Mouse (Mus musculus): ENCODE measurements around the gene Xkrx. TPM values are rescaled to one million over a fixed set of nuclear protein-coding genes. Genes with fewer than 3 reads are reported as not detected.

The Xkrx gene
- 1 to 10 TPM in 1 of 2 experiments, under 1 TPM in 1; 0.78 to 2.7 TPM for polyA plus RNA-seq (2017; shearing (Covaris generic))

DNA sequence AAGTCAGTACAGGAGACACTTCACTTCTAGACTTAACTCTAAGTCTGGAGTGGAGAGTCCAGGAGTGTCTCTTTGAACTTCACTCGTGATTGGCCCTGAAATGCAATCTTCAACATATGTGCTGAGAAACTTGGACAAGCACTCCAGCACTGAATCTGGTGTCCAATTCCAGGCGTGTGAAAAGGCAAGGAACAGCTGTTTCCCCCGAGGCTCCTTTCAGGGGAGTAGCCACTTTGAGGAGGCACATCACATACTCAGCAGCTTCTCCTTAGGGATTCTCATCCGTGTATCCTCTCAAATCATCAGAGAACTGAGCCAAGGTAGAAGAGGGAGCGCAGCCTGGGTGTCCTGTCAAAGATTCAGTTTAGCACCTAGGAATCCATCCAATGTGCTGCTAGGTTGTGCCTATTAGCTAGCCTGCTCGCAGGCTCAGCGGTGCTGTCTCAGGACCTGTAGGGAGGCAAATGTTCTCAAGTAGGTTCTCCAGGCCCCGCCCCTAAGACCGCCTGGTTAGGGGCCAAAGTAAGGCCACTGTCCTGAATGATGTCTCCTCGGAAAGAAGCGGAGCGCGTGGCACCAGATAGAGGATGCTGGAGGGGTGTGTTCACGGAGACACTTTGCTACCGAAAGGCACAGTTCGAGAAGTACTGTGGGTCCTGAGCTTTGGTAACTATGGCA is at the start of gene Xkrx:
TSS of gene Xkrx (minus strand) at position 34 of the 678 bp plus-strand sequence.

DNA sequence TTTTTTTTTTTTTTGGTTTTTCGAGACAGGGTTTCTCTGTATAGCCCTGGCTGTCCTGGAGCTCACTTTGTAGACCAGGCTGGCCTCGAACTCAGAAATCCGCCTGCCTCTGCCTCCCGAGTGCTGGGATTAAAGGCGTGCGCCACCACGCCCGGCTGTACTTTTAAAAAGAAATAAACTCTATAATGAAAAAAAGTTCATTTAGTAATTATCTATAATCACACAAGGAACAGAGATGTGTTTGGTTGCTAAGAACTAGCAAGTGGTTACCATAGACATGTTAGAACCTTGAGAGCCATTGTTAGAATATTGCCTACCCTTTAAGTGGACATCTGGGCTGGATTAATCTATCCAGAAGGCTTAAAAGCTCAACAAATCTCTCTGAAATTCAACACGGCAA is 25.3 kb upstream of the Xkrx start, which contains the start of gene Arl13a:
TSS of gene Arl13a (plus strand) at position 301 of the 400 bp plus-strand sequence.

Other genes with a start within 250 kb of the Xkrx start
- gene Sytl4, start 180.3 kb downstream of the Xkrx start, polyA plus RNA-seq (2017; shearing (Covaris generic)), result under 1 TPM in 1 of 2 experiments, not detected in 1; 0.21 TPM
- gene Cstf2, start 102.9 kb downstream of the Xkrx start, polyA plus RNA-seq (2017; shearing (Covaris generic)), result 10 to 100 TPM; 49.6 to 53.4 TPM
- gene Arl13a, start 25.4 kb upstream of the Xkrx start, polyA plus RNA-seq (2017; shearing (Covaris generic)), result not detected
- gene Nox1, start 59.9 kb upstream of the Xkrx start, polyA plus RNA-seq (2017; shearing (Covaris generic)), result 1 to 10 TPM in 1 of 2 experiments, under 1 TPM in 1; 0.37 to 1.3 TPM
- 10 to 100 TPM; 24.6 to 29.8 TPM for gene Trmt2b, start 114.9 kb upstream of the Xkrx start, polyA plus RNA-seq (2017; shearing (Covaris generic))
- gene Tmem35a, start 133.1 kb upstream of the Xkrx start, polyA plus RNA-seq (2017; shearing (Covaris generic)), result under 1 TPM; 0.13 to 0.21 TPM
- 1 to 10 TPM; 2.3 to 4.1 TPM for gene Cenpi, start 146.0 kb upstream of the Xkrx start, polyA plus RNA-seq (2017; shearing (Covaris generic))
- not detected for gene Drp2, start 242.5 kb upstream of the Xkrx start, polyA plus RNA-seq (2017; shearing (Covaris generic))

Measured in activated CD4-positive, CD25-positive, alpha-beta regulatory T cell (primary cell).